Mouse (Mus musculus) ES-Bruce4 (cell line): ENCODE results near the gene Serpina3c. TPM values are rescaled to one million over a fixed set of nuclear protein-coding genes. Genes with fewer than 3 reads are reported as not detected.
"Not testable (repeated sequence)": the region's sequence is repeated elsewhere in the genome, so short reads cannot be mapped to it uniquely, and the experiment has no call there.

ENCODE experiments used
- H3K27ac ChIP-seq: 2 replicates; pipeline ENCODE4 v1.5.1; 2012; ENCODE audit warnings: low read length, inconsistent platforms; ENCODE audit not compliant: insufficient read depth
- H3K27me3 ChIP-seq: 2 replicates; pipeline ENCODE4 v1.6.1; 2012; ENCODE audit warnings: mild to moderate bottlenecking, low read length, inconsistent platforms; ENCODE audit not compliant: control insufficient read depth, poor library complexity, insufficient read depth, severe bottlenecking
- H3K36me3 ChIP-seq: 2 replicates; pipeline ENCODE4 v1.6.1; 2012; ENCODE audit warnings: inconsistent platforms, mild to moderate bottlenecking, low read length, moderate library complexity; ENCODE audit not compliant: control insufficient read depth, poor library complexity, insufficient read depth, severe bottlenecking
- H3K4me1 ChIP-seq: one replicate; pipeline ENCODE4 v1.8.1; 2011; ENCODE audit warnings: low read length; ENCODE audit not compliant: control insufficient read depth, insufficient read depth
- H3K4me3 ChIP-seq: 2 replicates; pipeline ENCODE4 v1.5.1; 2011; ENCODE audit warnings: low read depth, mild to moderate bottlenecking, low read length
- H3K9ac ChIP-seq: 2 replicates; pipeline ENCODE4 v1.6.1; 2012; ENCODE audit warnings: low read depth, mild to moderate bottlenecking, inconsistent platforms; ENCODE audit not compliant: poor library complexity, severe bottlenecking
- H3K9me3 ChIP-seq: replicated peaks from 2 replicates; pipeline ENCODE4 v1.6.1; 2012; ENCODE audit warnings: mild to moderate bottlenecking, low read length, inconsistent platforms; ENCODE audit not compliant: control insufficient read depth, poor library complexity, insufficient read depth, severe bottlenecking
- CTCF ChIP-seq: IDR thresholded peaks from one replicate; pipeline ENCODE4 v1.8.1; 2011; ENCODE audit warnings: low read depth, low read length
- EP300 ChIP-seq: IDR thresholded peaks from 2 replicates; pipeline ENCODE4 v1.6.1; 2011; ENCODE audit warnings: low read depth, low read length; ENCODE audit not compliant: insufficient read depth
- POLR2A ChIP-seq: IDR thresholded peaks from one replicate; pipeline ENCODE4 v1.8.1; 2011; ENCODE audit warnings: low read length; ENCODE audit not compliant: insufficient read depth
- polyA plus RNA-seq: library from polyadenylated mRNA; stranded (reverse); fragments of >200 nt; gene quantifications from 2 replicates; pipeline ENCODE4 v1.2.4, GENCODE M21; 2011; ENCODE audit warnings: low read depth; ENCODE audit not compliant: missing spikeins, insufficient read depth, insufficient read length

Serpina3c gene
- polyA plus RNA-seq, 1 experiment: not detected

DNA sequence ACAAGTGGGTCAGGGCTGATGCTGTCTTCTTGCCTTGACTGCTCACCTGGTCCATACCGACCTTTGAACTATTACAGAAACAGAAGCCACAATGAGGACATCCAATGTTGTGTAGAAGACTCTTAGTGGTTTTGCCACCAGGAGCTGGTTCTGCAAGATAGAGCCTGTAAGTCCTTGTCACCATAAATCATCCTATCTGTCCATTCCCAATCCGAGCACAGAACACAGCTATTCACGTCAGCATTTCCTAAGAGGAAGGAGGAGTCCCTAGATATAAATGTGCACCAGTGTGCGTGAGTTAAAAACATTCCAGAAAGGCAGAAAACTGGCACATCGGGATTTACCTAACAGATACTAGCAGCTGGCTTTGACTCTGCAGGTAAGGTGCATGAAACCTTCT lies 26.0 kb downstream of the Serpina3c start, which contains the start of gene Serpina3b:
Gene Serpina3b (plus strand): TSS at position 301 of the 400 bp plus-strand sequence.
- Histone ChIP-seq H3K9me3 (no peaks in the 10 kb centered on the region), H3K4me1 (no peaks in the 10 kb centered on the region), H3K9ac (no peak within 1 kb of the TSS), H3K36me3 (no peaks in the 10 kb centered on the region), H3K27me3 (no peaks in the 10 kb centered on the region), H3K27ac (no peak within 1 kb of the TSS), H3K4me3 (no peak within 1 kb of the TSS)
- TF ChIP-seq POLR2A (no peak), CTCF (no peak), EP300 (no peak)

DNA sequence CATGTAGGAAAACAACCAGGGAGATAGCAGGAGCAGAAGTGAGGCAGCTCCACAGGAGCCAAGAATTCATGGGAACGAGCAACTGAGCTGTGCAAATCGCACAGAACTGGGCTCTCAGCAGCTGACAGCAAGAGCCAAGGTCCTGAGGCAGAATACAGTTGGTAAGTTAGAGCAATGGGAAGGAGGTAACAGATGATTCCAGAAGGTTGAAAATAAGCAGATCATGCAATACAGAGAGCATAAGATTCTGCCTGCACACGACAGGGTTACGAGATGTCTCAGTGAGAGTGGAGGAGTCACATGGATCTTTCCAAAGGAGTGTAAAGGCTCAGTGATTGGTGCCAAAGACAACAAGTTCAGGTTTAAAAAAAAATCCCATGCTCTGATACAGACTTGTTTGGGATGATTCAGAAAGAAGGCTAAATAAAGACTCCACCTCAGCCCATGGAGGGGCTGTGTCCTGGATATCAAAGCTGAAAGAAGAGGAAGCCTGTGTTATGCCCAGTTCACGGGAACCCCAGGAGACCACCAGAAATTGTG lies 28.6 kb downstream of the Serpina3c start:
- no peaks in the 10 kb centered on the region for H3K27me3 ChIP-seq
- no peaks in the 10 kb centered on the region for H3K36me3 ChIP-seq
- no peak overlapping the region for H3K27ac ChIP-seq
- no peak overlapping the region for H3K9ac ChIP-seq
- TF ChIP-seq CTCF: no peak
- no peaks in the 10 kb centered on the region for H3K4me1 ChIP-seq
- H3K9me3 ChIP-seq: no peaks in the 10 kb centered on the region
- no peak overlapping the region for H3K4me3 ChIP-seq

DNA sequence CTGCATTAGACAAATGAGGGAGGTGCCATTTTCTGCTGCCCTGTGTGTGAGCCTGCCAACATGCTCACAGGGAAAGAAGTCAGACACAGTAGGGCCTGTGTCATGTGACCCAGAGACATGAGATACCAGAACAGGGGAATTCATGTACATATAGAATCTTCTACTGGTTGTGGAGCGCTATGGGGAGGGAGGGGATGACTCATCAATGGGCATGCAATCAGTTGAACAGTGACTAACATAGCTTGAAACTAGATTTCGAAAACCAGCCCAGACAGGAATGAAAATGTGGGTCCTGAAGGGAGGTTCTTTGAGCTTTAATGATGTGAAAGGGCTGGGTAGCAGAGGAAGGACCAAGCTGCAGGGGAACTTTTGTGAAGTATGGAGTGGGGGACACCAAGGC lies 29.7 kb downstream of the Serpina3c start:
- no peaks in the 10 kb centered on the region for H3K9me3 ChIP-seq
- H3K36me3 ChIP-seq: no peaks in the 10 kb centered on the region
- TF ChIP-seq POLR2A: no peak
- no peak for TF ChIP-seq CTCF
- H3K27ac ChIP-seq: no peak overlapping the region
- H3K4me1 ChIP-seq: no peaks in the 10 kb centered on the region
- no peak overlapping the region for H3K4me3 ChIP-seq
- no peak overlapping the region for H3K9ac ChIP-seq
- H3K27me3 ChIP-seq: no peaks in the 10 kb centered on the region

DNA sequence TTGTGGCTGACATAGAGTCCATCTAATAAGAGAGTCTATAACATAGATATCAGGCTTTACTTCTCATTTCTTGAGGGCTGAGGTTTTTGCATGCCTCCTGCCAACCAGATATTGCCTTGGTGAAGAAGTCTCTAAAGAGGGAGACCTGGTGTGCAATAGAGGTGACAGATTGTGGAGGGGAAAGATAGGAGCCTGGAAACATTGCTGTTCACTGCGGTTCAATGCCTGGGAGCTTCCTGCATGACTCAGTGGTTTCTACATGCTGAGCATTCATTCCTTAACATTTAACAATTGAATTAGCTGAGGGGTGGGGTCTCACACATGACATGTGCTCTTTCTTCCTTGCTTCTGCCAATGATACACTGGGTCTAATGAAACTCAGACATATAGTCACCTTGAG lies 30.6 kb downstream of the Serpina3c start:
- no peak overlapping the region for H3K27ac ChIP-seq
- H3K9ac ChIP-seq: no peak overlapping the region
- H3K4me1 ChIP-seq: no peaks in the 10 kb centered on the region
- no peak overlapping the region for H3K4me3 ChIP-seq
- TF ChIP-seq CTCF (no peak), POLR2A (no peak), EP300 (no peak)
- no peaks in the 10 kb centered on the region for H3K27me3 ChIP-seq
- no peaks in the 10 kb centered on the region for H3K9me3 ChIP-seq
- H3K36me3 ChIP-seq: no peaks in the 10 kb centered on the region

DNA sequence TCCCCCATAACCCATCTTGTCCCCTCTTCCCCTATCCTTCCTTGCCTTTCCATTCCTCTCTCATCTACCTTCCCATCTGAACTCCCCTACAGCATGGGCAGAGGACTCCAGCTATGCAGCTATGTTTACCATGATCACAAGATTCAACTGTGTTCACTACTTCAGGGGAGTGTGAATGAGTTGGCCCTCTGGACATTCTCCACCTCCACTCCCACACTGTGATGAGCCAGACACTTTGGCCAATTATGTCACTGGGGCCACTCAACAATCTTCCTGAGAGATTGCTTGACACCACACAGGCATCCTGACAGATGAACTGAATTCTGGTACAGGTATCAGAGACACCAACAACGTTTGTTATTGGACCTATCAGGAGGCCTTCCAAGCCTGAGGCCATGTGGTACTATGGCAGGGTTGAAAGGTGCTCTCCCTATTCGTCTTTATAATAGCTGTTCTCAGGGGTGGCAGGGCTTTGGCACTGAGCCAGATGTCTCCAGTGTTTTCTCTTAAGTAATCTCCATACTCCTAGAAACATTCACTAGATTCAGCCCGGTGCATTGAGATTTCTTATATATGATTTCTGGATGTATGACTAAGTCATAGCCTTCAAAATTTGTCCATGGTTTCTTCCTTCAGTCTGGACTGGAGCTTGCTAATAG lies 38.6 kb downstream of the Serpina3c start:
- H3K4me1 ChIP-seq: no peaks in the 10 kb centered on the region
- H3K27me3 ChIP-seq: no peaks in the 10 kb centered on the region; the same call in 1 of the 2 replicates
- TF ChIP-seq CTCF: no peak
- TF ChIP-seq POLR2A: no peak
- no peak for TF ChIP-seq EP300
- no peak overlapping the region for H3K27ac ChIP-seq
- no peak overlapping the region for H3K4me3 ChIP-seq
- H3K36me3 ChIP-seq: no peaks in the 10 kb centered on the region
- H3K9ac ChIP-seq: no peak overlapping the region
- H3K9me3 ChIP-seq: no peaks in the 10 kb centered on the region

DNA sequence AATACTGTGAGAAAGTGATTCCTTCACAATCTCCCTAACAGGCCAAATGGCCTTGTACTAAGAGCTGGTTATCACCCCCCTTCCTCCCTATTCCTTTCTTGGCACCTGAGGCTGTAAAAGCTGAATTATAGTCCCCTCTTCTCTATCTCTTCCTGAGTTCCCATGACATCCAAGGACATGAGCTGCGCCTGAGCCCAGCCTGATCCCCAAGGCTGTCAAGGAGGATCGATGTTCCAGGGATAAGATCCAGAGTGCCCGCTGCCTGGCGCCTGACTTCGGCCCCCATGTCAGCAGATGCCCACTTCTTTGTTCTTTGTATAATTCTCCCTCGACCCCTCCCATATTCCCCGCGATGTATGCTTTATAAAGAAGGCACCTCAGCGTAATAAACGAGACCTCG lies 41.3 kb downstream of the Serpina3c start, which contains the start of gene Serpina3a:
Gene Serpina3a (plus strand): TSS at position 392 of the 400 bp plus-strand sequence.
- H3K27me3 ChIP-seq, H3K27ac ChIP-seq, H3K9ac ChIP-seq, H3K36me3 ChIP-seq, H3K4me1 ChIP-seq, H3K9me3 ChIP-seq, H3K4me3 ChIP-seq: not testable (repeated sequence)
